Mouse (Mus musculus) ES-E14 (cell line): ENCODE data around the gene Gja1. TPM values are rescaled to one million over a fixed set of nuclear protein-coding genes. Genes with fewer than 3 reads are reported as not detected.

ENCODE experiments used
- DNase-seq: peaks from one replicate; pipeline ENCODE4 v3.0.0-alpha.2; 2013; ENCODE audit warnings: low read depth, low spot score
- H3K27ac ChIP-seq: 2 replicates; pipeline ENCODE4 v1.5.1; 2012; ENCODE audit warnings: low read depth, mild to moderate bottlenecking, low read length, moderate library complexity, mixed read lengths; ENCODE audit not compliant: poor library complexity, insufficient read depth, severe bottlenecking
- H3K36me3 ChIP-seq: 2 replicates; pipeline ENCODE4 v1.6.1; 2012; ENCODE audit warnings: mild to moderate bottlenecking, low read length, moderate library complexity, mixed read lengths; ENCODE audit not compliant: control insufficient read depth, poor library complexity, insufficient read depth, severe bottlenecking
- H3K4me1 ChIP-seq, 2 experiments: fragments of 150-350 bp in 1 of 2; sonication (generic) in 1 of 2; 2 replicates each; pipeline ENCODE4 v1.6.1; 2012; ENCODE audit warnings: low read length in 2 of 2, mild to moderate bottlenecking in 1 of 2, mixed read lengths in 1 of 2; ENCODE audit not compliant: control insufficient read depth in 2 of 2, insufficient read depth in 2 of 2, poor library complexity in 1 of 2
- H3K4me3 ChIP-seq, 2 experiments: fragments of 150-350 bp in 1 of 2; sonication (generic) in 1 of 2; 2 replicates each; pipeline ENCODE4 v1.5.1; 2012; ENCODE audit warnings: low read length in 2 of 2, low read depth in 1 of 2, mild to moderate bottlenecking in 1 of 2, mixed read lengths in 1 of 2; ENCODE audit not compliant: insufficient read depth in 1 of 2, poor library complexity in 1 of 2, severe bottlenecking in 1 of 2
- H3K9ac ChIP-seq: 2 replicates; pipeline ENCODE4 v1.6.1; 2012; ENCODE audit warnings: low read depth, mild to moderate bottlenecking, low read length, mixed read lengths; ENCODE audit not compliant: poor library complexity, insufficient read depth, severe bottlenecking
- H3K9me3 ChIP-seq: fragments of 150-350 bp; sonication (generic); 2 replicates; pipeline ENCODE4 v1.6.1; 2012; ENCODE audit warnings: low read depth, mild to moderate bottlenecking, low read length; ENCODE audit not compliant: control insufficient read depth, insufficient read depth
- CHD2 ChIP-seq: IDR thresholded peaks from 2 replicates; pipeline ENCODE4 v1.6.1; 2014; ENCODE audit warnings: mild to moderate bottlenecking, low read depth, low read length, inconsistent platforms
- HCFC1 ChIP-seq: IDR thresholded peaks from 2 replicates; pipeline ENCODE4 v1.6.1; 2012; ENCODE audit warnings: low read length, inconsistent platforms, borderline replicate concordance; ENCODE audit not compliant: insufficient read depth
- MAFK ChIP-seq: IDR thresholded peaks from 2 replicates; pipeline ENCODE4 v1.6.1; 2014; ENCODE audit warnings: mild to moderate bottlenecking, low read depth, low read length, inconsistent platforms; ENCODE audit not compliant: insufficient read depth
- ZC3H11A ChIP-seq: IDR thresholded peaks from 2 replicates; pipeline ENCODE4 v1.6.1; 2012; ENCODE audit warnings: low read depth, mild to moderate bottlenecking, inconsistent platforms, low read length, borderline replicate concordance
- ZNF384 ChIP-seq: IDR thresholded peaks from 2 replicates; pipeline ENCODE4 v1.6.1; 2012; ENCODE audit warnings: low read depth, low read length, inconsistent platforms
- in situ Hi-C, 2 experiments: fragments of 600-800 bp; cut with MboI; formaldehyde crosslinking; loops; one replicate each; pipeline ENCODE4 v1.15.1; 2025; ENCODE audit warnings: low sequenced_read_pairs in 2 of 2, inconsistent platforms in 1 of 2; ENCODE audit not compliant: unreplicated experiment in 2 of 2
- total RNA-seq: library from RNA; depleted of rRNA; stranded (reverse); fragments of 300-350 nt; gene quantifications from 2 replicates; pipeline ENCODE4 v1.2.3, GENCODE M21; 2012

The Gja1 gene
- total RNA-seq, 1 experiment: 156 TPM

DNA sequence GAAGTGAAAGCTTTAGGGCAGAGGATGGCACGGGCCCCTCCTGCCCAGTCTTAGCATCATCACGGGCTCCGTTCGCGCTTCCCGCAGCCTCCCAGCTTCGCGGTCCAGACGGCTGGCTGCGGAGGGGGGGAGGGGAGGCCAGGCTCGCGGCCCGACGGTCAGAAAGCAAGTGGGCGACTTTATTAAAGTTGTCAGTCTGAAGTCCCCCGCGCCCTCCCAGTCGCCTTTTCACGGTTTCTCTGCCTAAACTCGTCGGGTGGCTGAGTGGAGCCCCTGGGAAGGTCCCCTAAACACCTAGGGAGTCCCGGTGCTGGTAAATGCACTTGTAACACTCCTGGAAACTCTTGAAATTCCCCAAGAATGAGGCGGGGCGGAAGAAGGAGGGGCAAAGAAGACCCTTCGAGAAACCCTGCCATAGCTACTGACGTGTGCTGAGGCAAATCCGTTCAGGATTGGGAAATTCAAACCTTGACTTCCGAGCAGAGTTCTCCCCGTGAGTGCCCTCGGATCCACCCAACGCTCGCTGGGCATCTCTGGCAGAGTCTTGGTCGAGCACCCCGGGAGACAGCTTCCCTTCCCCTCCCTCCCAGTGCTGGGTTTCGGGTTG is 1.6 kb downstream of the Gja1 start:
- Histone ChIP-seq H3K27ac (peak overlapping the region; percentile 73), H3K9me3 (no peaks in the 10 kb centered on the region), H3K4me1 (peaks cover 6 to 7% of the 10 kb centered on the region in 2 experiments; a peak in 3 of 4 replicates), H3K36me3 (peaks cover 8% of the 10 kb centered on the region), H3K4me3 (peak overlapping the region; percentile 52 to 74), H3K9ac (peak overlapping the region; percentile 90)
- no peak for TF ChIP-seq CHD2
- no peak for TF ChIP-seq ZC3H11A
- no peak for TF ChIP-seq MAFK
- TF ChIP-seq ZNF384: no peak
- no peak for TF ChIP-seq HCFC1
- in situ Hi-C loops: loop anchor here in 1 of 2 experiments (25.0 kb wide), 1 partner anchor 1109 kb away; the partner anchor contains the start of gene Hsf2
- DNase-seq: no peak

DNA sequence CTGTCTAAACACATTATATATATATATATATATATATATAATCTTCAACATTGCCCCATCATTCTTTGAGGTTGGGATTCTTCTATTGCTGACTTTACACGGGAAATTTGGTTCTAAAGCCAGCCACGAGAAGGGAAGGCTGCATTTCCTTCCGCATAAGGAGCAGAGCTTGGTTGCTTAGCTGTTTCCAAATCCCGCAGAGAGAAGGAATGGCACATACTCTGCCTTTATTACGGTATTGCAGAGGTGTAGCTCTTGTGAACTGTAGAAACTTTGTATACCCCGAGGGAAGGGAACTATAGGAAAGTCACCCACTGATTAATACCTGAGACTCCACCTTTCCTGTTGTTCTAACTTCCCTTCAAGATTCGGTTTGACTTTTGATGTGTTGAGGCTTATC is 2.6 kb downstream of the Gja1 start:
- Histone ChIP-seq H3K9me3 (no peaks in the 10 kb centered on the region), H3K27ac (no peak overlapping the region), H3K9ac (no peak overlapping the region; the same call in 1 of the 2 replicates), H3K36me3 (peaks cover 12% of the 10 kb centered on the region), H3K4me1 (peaks cover 6% of the 10 kb centered on the region in 2 experiments; a peak in 3 of 4 replicates), H3K4me3 (peak overlapping the region; percentile 52 to 74)
- in situ Hi-C loops: loop anchor here in 1 of 2 experiments (25.0 kb wide), 1 partner anchor 1108 kb away; the partner anchor contains the start of gene Hsf2
- TF ChIP-seq ZC3H11A (no peak), MAFK (no peak), CHD2 (no peak), HCFC1 (no peak), ZNF384 (no peak)
- no peak for DNase-seq

DNA sequence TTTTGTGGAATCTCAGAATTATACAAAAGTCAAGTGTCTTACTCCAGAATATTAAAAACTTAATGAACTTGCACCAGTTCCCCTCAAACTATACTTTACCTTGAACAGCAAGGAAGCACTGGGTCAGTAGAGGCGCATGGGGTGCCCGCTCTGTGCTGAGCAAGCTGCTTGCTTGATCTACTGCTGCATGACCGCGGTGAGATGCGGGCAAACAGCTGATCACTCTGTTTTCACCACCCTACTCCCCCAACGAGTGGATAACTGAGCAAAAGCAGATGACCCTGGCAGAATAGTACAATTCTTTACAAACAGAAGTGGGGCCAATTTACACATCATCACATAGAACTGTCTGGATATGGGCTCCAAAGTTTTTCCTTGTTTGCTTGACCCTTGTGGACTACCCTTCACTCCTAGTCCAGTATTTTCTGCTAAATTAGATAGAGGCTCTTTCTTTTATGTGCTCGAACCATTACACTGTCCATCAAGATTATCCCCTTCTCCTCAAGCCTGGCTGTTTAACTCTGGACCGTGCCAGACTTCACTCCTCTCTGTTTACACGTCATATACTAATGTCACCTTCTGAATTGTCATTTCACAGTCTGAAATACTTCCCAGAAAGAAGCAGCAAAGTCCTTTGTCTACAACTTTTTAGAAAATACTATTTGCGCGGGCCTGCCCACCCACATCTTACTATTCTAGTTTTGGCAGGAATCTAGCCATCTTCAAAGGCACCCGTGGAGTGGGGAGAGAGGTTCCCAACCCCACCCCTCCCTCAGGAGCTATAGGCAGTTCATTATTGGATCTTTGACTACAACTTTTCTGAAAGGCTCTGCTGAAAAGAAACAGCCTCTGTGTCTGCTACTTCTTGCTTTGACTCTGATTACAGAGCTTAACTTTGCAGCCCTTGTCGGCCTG is 8.3 kb downstream of the Gja1 start:
- in situ Hi-C loops: loop anchor here in 1 of 2 experiments (25.0 kb wide), 1 partner anchor 1102 kb away; the partner anchor contains the start of gene Hsf2
- TF ChIP-seq CHD2 (no peak), HCFC1 (no peak), MAFK (no peak)

GRCm38 (mm10) chr10:56393095-56393784 is 16.1 kb downstream of the Gja1 start:
- in situ Hi-C loops: loop anchor here in 1 of 2 experiments (25.0 kb wide), 1 partner anchor 1094 kb away; the partner anchor contains the start of gene Hsf2
- no peaks in the 10 kb centered on the region for H3K9me3 ChIP-seq
- no peak overlapping the region for H3K27ac ChIP-seq
- DNase-seq: no peak
- H3K36me3 ChIP-seq: peaks cover 14% of the 10 kb centered on the region
- H3K4me3 ChIP-seq: no peak overlapping the region
- H3K4me1 ChIP-seq: 0 out of 4 replicates have a peak, but pooled peaks cover 0 to 2% of the 10 kb centered on the region in 2 experiments
- no peak overlapping the region for H3K9ac ChIP-seq
- TF ChIP-seq CHD2 (no peak), ZC3H11A (no peak), ZNF384 (no peak), MAFK (no peak), HCFC1 (no peak)

More for the DNA sequence above, 8.3 kb downstream of the Gja1 start:
- peaks cover 2 to 6% of the 10 kb centered on the region in 2 experiments; a peak in 2 of 4 replicates for H3K4me1 ChIP-seq
- no peak for DNase-seq
- no peak overlapping the region for H3K27ac ChIP-seq
- H3K36me3 ChIP-seq: peaks cover 37% of the 10 kb centered on the region
- H3K4me3 ChIP-seq: no peak overlapping the region
- H3K9me3 ChIP-seq: no peaks in the 10 kb centered on the region
- no peak overlapping the region for H3K9ac ChIP-seq
